Mouse (Mus musculus) retina, adult 2 months (tissue): ENCODE results near the gene Stat1.

Experiments
- DNase-seq: peaks from one replicate; pipeline ENCODE4 v3.0.0-alpha.2; 2012; ENCODE audit warnings: low read depth, low spot score

Gene Stat1

DNA sequence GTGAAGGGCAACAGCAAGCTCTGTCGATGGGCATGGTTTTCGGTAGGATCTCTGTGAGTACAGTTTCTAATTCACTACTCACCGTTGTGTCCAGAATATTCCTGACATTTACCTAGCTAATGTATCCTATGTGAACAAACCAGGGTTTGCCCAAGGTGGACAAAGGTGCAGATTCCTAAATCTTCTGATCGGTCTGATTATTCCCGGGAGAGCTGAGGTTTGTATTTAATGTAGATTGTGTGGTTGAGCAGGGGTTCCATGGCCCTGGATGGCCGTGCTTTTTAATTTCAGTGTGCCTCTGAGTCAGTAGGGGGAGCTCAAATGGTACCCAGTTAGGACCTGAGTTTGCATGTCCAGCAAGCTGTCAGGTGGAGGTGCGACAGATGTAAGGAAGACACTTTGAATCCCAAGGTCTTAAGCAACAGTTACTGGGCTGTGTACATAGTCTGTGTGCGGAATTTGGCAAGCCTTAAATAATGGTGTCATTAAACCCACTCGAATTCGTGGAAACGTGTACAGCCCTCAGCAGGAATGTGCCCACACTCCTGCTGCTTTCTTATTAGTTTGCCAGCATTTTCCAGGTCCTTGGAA, 12.6 kb downstream of the Stat1 start:
- no peak for DNase-seq

GRCm38 (mm10) chr1:52133254-52133653, 14.0 kb downstream of the Stat1 start:
- no peak for DNase-seq

GRCm38 (mm10) chr1:52137292-52137691, 18.1 kb downstream of the Stat1 start:
- no peak for DNase-seq

DNA sequence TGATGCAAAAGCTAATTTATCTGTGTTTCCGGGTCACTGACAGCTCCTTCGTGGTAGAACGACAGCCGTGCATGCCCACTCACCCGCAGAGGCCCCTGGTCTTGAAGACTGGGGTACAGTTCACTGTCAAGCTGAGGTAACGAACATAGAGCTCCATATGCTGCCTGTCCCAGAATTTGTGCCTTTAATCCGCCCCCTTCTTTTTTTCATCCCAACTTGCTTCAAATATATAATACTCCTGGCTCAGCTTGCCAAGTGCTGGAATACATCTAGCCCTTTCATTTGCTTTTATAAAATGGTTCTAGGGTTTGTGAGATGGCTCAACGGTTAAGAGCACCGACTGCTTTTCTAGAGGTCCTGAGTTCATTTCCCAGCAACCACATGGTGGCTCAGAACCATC, 21.3 kb downstream of the Stat1 start:
- no peak for DNase-seq

- no peak for DNase-seq
These were observed 22.2 kb downstream of the Stat1 start for GRCm38 (mm10) chr1:52141482-52141881.

- DNase-seq = no peak
These were observed 22.9 kb downstream of the Stat1 start for GRCm38 (mm10) chr1:52142117-52142516.

DNA sequence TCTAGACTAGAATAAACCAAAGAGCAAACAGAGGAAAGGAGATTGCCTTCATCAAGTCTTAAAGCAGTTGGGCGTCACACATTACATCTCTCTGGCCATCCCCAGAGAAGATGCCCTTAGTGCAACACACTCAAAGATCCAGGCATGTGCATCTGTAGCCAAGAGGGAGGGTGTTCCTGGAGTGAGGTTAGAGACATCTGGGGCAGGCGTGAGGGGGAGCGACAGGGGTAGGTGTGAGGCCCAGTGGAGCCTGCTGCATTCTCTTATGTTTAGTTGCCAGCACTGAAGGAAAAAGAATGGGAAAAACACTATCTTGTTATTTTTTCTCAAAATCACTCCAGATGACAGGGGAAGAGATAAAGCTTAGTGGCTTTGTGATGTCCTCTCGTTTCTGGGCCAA, 24.0 kb downstream of the Stat1 start:
- no peak for DNase-seq

- DNase-seq = no peak
These were observed 24.4 kb downstream of the Stat1 start for GRCm38 (mm10) chr1:52143596-52144156.

- no peak for DNase-seq
These were observed 25.7 kb downstream of the Stat1 start for GRCm38 (mm10) chr1:52144907-52145306.

DNA sequence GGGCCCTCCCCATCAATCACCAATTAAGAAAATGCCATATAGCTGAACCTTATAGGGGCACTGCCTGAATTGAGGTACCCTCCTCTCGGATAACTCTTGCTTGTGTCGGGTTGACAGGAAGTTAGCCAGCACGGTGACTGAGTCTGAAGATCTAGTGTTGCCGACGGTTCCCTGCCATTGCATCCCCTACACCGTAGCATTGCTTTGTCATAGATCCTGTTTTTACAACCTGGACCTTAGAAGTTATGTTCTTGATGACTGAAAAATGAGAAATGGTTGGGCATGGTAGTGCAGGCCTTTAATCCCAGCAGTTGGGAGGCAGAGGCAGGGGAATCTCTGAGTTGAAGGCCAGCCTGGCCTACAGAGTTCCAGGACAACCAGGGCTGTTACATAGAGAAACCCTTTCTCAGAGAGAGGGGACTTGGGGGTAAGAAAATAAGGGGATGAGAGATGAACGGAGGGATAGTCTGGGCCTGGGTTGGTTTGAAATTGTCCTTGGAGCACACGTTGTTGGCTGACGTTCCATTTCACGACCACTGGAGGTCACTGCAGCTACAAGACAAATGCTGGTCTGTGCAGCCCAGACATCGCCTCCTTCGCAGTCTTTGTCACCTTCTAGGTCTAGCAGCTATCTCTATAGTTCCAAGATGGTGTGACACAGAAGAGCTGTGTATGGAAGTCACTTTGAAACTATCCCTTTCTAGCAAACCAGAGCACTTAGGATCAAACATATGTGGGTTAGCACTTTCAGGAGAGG, 27.2 kb downstream of the Stat1 start:
- peak; percentile 39 for DNase-seq

DNA sequence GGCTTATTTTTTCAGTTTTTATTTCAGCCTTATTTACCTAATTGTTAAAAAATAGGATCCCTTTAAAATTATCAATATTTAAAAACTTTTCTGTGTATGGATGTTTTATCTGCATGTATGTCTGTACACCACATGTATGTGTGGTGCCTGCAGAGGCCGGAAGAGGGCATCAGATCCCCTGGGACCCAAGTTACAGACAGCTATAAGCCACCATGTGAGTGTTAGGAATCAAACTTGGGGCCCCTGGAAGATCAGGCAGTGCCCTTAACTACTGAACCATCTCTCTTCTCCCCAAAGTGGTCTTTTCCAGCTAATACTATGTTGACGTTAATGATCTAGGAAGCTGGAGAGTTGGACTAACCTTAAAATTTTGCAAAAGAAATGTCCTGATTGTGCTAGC, 28.2 kb downstream of the Stat1 start:
- DNase-seq = no peak

GRCm38 (mm10) chr1:52148178-52148577, 28.9 kb downstream of the Stat1 start:
- DNase-seq = no peak

GRCm38 (mm10) chr1:52148696-52149095, 29.5 kb downstream of the Stat1 start:
- no peak for DNase-seq

DNA sequence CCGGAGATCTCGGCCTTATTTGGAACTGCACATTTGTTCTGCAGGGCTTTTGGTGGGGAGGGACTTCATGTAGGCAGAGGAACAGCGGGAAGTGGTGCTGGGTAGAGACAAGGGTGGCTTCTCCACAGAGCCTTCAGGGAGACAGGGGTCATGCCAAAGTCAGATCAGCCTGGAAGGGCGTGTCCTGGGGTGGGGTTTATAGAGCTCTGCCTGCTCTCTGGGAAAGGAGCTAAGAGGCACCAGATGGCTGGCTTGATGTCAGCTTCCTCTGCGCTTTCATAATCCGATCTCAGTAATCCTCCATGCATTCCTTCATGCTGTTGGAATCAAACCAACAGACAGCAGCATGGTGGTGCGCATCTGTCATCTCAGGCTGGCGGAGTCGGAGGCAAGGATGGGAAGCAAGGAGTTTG, 30.7 kb downstream of the Stat1 start:
- peak; percentile 71 for DNase-seq

DNA sequence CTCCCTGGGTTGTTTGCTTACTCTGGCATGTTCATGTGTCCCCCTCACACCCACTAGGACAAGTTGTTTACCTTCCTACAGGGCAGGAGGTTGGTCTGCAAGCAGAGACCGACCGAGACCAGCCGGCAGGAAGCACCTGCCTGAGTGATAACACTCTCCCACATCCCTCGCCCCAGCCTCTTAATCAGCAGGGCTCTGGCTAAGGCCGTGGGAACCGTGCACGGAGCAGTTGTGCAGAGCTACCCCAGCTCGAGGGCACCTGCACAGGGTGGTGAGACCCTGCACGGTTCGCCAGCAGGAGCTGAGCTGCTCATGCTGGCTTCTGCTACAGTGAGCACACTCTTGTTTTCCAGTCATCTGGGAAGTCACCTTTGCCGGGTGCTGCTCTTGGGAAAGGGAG, 31.4 kb downstream of the Stat1 start:
- no peak for DNase-seq

DNA sequence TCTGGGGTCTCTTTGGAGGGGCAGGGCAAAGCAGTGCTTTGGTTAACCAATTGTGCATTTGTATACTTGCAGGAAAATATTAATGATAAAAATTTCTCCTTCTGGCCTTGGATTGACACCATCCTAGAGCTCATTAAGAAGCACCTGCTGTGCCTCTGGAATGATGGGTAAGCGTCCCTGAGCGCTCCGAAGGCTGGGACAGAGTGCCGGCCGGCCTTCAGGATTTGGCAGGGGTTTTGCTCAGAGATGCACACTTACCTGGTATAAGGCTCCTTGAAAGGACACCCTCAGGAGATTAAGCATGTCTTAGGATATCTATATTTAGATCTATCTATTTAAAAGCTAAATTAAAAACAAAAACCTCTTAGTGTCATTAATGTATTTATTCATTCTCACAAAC, 31.9 kb downstream of the Stat1 start:
- no peak for DNase-seq

DNA sequence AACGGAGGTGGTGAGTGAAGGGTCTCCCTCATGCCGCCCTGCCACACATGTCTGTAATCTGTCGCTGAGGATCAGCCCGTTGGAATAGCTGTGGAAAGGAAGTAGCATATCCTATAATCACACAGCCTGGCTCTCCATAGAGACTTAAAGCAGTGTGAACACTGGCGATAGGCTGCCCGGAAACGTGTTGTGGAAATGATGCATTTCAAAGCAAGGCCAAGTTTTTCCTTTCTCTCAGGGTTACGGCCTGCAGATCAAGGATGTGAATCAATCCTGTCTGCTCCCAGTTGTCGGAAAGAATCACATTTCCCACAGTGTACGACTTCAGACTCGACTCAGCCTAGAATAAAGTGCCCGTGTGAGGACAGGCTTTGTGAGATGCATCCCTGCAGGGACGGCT, 33.1 kb downstream of the Stat1 start:
- no peak for DNase-seq

DNA sequence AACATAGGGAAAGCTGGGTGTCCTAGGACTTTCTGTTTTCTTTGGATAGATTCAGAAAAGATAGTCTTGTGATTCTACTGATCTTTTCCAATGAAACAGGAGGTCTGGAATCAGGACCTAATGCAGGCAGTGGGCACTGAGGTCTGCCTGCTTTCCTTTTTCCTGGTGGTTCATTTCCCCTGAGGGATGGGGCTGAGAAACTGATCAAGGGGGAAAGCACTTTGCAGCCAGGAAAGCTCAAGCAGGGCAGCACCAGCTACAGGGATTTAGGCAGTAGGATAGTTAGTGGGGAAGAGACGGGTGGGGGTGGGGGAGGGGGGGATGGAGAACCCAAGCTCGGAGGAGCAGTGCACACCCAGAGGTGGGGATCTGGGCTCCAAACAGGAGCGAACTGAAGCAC, 33.7 kb downstream of the Stat1 start:
- no peak for DNase-seq

DNA sequence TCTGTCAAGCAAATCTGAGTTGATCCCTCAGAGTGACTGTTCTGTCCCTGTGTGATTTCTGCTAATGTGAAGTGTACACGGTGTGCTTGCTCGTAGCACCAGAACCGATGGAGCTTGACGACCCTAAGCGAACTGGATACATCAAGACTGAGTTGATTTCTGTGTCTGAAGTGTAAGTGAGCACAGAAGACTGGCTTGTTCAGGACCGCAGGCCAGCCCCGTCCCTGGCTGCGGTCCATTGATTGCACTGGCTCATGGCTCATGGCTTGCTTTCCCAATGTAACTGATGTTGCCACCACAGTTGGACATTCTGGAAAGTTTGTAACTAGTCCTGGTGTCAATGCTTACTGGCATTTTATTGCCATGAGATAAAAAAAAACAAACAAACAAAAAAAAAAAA, 35.6 kb downstream of the Stat1 start:
- DNase-seq = no peak

DNA sequence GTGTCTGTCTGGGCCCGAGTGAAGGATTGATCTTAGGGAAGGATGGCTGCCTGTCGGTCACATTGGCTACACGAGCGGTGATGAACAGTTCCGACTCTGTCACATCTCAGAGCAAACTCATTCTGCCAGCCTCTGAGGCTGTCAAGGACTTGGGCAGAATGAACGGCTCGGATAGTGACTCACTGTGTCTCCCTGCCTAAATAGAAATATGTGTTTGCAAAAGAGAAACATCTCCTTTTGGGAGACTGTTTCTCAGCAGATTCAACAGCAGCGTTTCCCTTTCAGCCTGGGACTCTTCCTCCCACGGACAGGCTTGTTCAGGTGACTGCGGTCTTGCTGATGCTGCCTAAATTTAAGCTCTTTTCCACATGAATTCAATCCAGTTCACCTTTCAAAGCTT, 37.1 kb downstream of the Stat1 start:
- no peak for DNase-seq

GRCm38 (mm10) chr1:52158040-52158439, 38.8 kb downstream of the Stat1 start:
- no peak for DNase-seq

DNA sequence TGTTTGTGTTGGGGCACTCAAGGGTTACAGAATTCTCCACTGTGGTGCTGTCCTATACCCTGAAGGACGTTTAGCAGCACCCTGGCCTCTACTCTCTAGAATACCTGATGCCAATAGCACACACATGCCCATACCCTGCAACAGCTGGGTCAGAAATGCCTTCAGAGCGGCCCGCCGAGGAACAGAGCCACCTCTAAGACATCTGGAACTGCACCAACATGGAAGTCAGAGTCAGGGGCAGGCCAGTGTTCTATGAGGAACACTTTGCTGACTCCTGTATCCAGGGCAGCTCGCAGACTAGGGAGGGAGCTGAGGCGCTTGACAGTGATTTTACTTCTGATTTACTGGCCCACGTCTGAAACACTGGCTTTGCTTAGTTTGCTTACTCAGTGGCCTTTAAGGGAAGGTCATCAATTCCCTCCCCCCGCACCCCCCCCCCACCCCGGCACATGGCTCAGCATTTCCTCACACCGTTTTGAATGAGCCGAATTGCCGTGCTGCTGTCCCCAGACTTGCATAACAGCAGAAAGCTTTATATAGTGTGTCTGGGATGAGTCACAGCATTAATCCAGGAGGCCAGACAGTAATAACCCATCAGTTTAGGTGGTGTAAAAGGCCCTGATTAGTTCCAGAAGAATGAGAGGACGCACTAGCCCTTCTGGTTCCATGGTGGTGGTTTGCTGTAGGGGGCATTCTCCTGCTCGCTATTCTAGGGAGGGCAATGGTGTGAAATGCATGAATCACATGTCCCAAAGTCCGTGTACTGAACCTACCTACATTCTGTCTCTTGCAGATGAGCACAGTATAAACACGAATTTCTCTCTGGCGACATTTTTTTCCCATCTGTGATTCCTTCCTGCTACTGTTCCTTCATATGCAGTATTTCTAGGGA, 39.5 kb downstream of the Stat1 start:
- DNase-seq = no peak
